Mouse (Mus musculus) spleen, embryonic (tissue): ENCODE data around the gene Wnt5b.

Experiments
- CTCF ChIA-PET: fragments of 350-600 bp; sonication (Branson Sonifier 250); formaldehyde crosslinking; loops from one replicate; lab custom pipeline; 2022; lab: Charles Lee

The Wnt5b gene

DNA sequence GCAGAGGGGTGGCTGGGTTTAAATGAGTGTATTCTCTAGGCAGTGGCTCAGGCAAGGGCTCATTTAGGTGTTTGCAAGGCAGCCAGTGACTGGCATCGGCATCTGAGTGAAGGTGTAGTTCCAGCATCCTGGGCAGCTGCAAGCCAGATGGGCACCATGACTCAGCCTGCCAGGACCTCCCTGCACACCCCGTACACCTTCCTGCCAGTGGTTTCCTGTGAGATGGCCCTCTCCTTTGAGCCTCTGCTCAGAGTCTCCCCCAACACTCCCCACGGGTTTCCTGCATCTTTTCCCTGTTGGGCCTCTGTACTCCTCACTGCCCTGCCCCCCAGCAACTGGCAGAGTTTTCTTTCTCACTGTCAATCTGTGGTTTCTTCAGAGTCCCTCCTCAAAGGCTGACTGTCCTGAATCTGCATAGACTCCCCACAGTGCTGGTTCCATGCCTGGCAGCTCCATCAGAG lies 22.2 kb downstream of the Wnt5b start:
- CTCF ChIA-PET: no interaction called here

DNA sequence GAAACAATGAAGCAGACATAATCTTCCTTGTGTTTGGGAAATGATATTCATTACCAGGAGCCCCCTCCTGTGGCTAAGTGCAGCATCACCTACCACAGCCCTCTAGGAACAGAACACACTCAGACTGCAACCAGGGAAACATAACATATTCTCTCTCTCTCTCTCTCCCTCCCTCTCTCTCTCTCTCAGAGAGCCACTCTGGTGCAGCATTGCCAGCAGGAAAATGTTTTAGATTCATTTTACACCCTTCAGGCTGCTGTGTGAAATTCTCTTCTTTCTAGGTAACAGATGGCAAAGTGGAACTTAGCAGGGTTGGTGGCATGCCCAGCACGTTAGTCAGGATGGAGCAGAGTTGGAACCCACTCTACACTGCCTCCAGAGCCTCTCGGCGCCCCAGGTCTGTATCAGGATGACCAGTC lies 22.7 kb downstream of the Wnt5b start:
- CTCF ChIA-PET: no interaction called here

GRCm38 (mm10) chr6:119520731-119521130 lies 23.4 kb downstream of the Wnt5b start:
- CTCF ChIA-PET: no interaction called here

DNA sequence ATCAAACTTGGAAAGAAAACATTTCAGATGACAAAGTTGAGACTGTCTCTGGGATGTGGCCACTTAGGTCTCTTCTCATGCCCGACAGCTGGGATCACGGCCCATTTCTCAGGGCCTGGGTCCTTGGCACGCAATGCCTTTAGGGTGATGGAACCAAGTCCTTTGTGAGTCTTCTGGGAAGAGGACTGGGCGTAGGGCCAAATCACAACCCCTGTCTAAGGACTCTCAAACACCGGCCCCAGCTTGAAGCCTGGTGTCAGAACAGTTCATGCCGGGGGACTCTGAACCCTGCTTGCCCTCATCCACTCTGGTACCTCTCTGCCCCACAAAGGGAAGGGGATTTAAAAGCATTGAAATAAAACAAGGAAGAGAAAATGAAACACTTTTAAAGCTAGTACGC lies 30.1 kb downstream of the Wnt5b start:
- CTCF ChIA-PET: no interaction called here

- CTCF ChIA-PET: no interaction called here
These were observed 30.7 kb downstream of the Wnt5b start for GRCm38 (mm10) chr6:119513452-119513851.

GRCm38 (mm10) chr6:119512701-119513100 lies 31.4 kb downstream of the Wnt5b start:
- CTCF ChIA-PET: no interaction called here

DNA sequence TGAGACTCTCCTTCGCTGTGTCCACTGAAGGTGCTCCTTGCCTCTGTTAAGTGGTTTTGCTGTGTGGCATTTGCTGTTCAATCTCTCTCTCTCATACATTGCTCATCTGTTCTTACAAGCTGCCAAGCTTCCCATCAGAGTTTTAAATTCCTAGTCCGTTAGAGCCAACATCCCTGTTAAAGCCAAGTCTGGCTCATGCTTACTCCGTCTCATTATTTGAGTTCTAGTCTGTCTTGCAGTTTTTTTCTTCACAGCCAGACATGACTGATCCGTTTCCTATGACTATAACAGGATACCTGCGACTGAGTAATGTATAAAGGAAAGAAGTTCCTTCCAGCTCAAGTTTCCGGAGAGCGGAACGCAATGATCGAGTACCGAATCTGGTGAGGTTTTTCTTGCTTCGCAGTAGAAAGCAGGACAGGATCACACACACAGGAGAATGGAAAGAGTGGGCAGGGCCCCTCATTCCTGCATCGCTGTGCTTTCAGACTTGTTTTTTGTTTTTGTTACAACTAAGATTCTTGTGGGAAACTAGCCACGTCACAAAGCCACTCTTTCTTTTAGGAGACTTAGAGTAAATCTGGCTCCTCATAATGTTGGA lies 34.6 kb downstream of the Wnt5b start:
- CTCF ChIA-PET: no interaction called here

DNA sequence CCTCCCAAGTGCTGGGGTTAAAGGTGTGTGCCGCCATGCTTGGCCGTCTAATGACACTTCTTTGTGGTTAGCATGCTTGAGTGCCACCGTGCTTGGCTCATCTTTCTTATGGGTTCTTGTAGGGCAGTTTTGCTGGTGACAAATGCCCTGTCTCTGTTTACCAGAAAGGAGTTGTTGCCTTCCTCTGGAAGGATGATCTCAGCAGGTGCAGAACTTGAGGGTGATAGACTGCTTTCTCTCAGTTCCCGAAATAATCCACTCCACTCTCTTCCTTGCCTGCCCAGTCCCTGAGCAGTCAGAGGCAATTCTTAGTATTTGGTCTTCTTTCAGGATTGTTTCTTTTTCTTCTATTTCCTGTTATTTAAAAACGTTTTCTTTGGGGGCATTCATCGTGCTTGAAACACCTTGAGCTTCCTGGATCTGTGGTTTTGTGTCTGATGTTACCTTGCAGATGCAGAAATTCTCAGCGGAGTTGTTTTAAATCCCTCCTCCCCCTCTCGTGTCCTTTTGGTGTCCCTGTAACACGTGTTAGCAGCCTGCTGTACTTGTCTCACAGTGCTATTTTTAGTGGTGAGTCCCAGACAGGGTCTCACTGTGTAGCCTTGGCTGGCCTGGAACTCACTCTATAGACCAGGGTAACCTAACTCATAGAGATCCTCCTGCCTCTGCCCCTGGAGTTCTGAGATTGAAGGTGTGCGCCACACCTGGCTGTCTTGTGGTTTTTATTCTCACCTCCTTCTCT lies 35.3 kb downstream of the Wnt5b start:
- CTCF ChIA-PET: no interaction called here

GRCm38 (mm10) chr6:119508221-119508620 lies 35.9 kb downstream of the Wnt5b start:
- CTCF ChIA-PET: no interaction called here

- CTCF ChIA-PET: no interaction called here
These were observed 38.5 kb downstream of the Wnt5b start for GRCm38 (mm10) chr6:119505525-119506225.

- CTCF ChIA-PET: no interaction called here
These were observed 39.4 kb downstream of the Wnt5b start for GRCm38 (mm10) chr6:119504756-119505155.

GRCm38 (mm10) chr6:119502031-119502430 lies 42.1 kb downstream of the Wnt5b start:
- CTCF ChIA-PET: no interaction called here

DNA sequence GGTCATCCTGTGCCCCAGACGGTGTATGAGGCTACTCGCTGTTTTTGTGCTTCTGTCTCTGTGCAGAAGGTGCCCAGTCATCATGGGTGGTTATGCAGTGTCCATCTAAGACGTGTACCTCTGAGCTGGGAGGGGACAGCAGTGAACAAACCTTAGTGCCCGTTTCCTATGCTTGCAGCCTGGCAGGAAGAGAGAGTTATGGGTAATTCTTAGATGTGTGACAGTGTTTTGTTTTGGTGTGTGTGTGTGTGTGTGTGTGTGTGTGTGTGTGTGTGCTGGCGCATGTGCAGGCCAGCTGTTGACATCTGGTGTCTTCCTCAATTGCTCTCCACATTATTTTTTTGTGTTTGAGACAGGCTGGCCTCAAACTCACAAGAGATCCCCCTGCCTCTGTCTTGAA lies 44.1 kb downstream of the Wnt5b start:
- CTCF ChIA-PET: no interaction called here

DNA sequence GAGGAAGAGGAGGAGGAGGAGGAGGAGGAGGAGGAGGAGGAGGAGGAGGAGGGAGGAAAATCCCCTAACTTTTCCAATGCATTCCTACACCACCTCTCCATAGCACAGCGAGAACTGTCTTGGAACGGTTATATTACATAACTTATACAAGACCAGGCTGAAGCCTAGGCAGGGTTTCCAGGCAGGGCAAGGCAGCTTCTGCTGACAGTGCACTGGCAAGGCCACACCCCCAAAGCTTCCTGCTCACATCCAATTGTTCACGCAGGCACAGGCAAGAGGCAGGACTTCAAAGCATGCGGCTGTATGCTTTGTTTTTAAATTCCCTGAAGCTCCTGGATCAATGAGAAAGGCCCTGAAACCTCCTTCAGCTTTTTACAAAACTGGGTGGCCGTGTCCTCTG lies 44.9 kb downstream of the Wnt5b start:
- CTCF ChIA-PET: no interaction called here

GRCm38 (mm10) chr6:119492630-119493014 lies 51.5 kb downstream of the Wnt5b start:
- CTCF ChIA-PET: interaction anchor here (0.5 kb wide), 1 partner anchor 85 kb away, joined by 6 read pairs; no protein-coding TSS in a partner anchor

DNA sequence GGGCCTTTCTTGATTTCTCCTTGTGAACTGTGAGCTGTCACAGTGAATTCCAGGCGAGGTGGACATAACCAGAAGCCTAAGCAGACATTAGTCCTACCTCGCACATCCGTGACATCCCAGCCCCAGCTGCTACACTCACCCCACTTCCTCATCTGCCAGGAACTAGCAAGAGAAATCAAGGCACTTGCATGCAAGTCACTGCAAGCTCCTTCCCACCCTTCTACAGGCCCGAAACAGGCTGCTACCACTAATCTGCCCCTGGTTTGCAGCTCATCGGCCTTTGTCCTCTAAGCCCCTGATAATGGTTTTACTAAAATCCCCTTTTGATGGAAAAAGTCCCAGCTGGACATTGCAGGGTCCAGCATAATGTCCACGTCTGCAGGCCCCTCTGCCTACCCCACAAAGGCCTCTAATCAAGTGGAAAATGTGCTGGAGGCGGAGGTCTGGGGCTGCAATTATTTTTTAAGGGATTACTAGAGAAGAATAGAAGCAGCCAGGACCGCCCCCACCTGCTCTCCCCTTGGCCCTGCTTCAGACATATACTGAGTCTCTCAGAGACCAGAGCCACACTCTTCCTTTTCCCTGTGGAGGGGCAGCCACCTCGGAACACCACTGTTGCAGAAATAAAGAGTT lies 52.0 kb downstream of the Wnt5b start:
- CTCF ChIA-PET: interaction anchor here (0.5 kb wide), 1 partner anchor 85 kb away, joined by 6 read pairs; no protein-coding TSS in a partner anchor

DNA sequence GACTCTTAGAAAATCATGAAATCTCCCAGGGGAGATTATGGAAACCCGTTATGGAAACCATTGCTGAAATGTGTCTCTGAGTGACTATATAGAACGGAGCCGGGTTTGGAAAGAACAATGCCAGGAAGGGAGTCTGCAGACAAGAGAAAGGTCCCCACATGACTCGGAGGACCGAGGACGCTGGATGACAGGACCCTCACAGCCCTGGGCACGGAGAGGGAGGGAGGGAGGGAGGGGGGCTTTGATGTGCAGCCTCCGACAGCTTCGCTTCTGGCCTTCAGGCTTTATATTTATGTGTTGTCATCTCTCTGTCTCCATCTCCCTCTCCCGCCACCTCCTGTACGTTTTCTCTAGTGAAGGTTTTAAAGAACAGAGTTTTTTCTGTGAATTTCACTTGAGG lies 53.1 kb downstream of the Wnt5b start:
- CTCF ChIA-PET: interaction anchor here (0.6 kb wide), 1 partner anchor 866 kb away, joined by 3 read pairs; no protein-coding TSS in a partner anchor

- CTCF ChIA-PET: interaction anchor here (0.6 kb wide), 1 partner anchor 866 kb away, joined by 3 read pairs; no protein-coding TSS in a partner anchor
These were observed 53.6 kb downstream of the Wnt5b start for GRCm38 (mm10) chr6:119490549-119490948.

- CTCF ChIA-PET: no interaction called here
These were observed 54.4 kb downstream of the Wnt5b start for GRCm38 (mm10) chr6:119489765-119490164.

GRCm38 (mm10) chr6:119487619-119488018 lies 56.5 kb downstream of the Wnt5b start:
- CTCF ChIA-PET: interaction anchor here (0.6 kb wide), 1 partner anchor 1521 kb away, joined by 5 read pairs; no protein-coding TSS in a partner anchor

DNA sequence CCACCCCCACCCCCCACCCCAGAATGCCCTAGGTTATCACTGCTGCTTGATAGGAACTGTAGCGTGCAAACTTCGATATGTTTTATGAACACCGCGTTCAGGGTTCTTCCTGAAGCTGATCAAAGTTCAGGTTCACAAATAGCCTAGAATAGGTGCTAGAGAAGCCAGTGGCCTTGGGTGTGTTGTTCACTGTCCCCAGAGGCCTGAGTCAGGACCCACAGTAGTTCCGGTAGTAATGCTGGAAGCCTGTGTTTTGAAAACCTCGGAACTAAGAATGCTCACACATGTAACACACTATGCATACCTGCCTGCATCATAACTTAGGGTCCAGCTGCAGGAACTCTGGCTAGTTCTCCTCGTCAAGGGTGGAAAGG lies 57.1 kb downstream of the Wnt5b start:
- CTCF ChIA-PET: interaction anchor here (0.6 kb wide), 1 partner anchor 1521 kb away, joined by 5 read pairs; no protein-coding TSS in a partner anchor
